Mouse (Mus musculus): Measurements from ENCODE around the gene Mup14. TPM values are rescaled to one million over a fixed set of nuclear protein-coding genes. Genes with fewer than 3 reads are reported as not detected.

Mup14 gene
- 2.7 and 6.9 TPM in 2 replicates for polyA plus RNA-seq (2012; rRNA removed; ENCODE audit: low replicate concordance)

GRCm38 (mm10) chr4:61303900-61304299 is at the start of gene Mup14:
Gene Mup14, minus strand, starts transcription at chr4:61304000.

Other genes starting within 250 kb of the Mup14 start
- not detected in 2 replicates for gene Mup13, start 75.7 kb downstream of the Mup14 start, polyA plus RNA-seq (2012; rRNA removed; ENCODE audit: low replicate concordance)
- gene Mup15, start 135.7 kb upstream of the Mup14 start, polyA plus RNA-seq (2012; rRNA removed; ENCODE audit: low replicate concordance): not detected in 2 replicates
- not detected in 2 replicates for gene Mup16, start 215.5 kb upstream of the Mup14 start, polyA plus RNA-seq (2012; rRNA removed; ENCODE audit: low replicate concordance)

All from subcutaneous adipose tissue, adult 2 months (tissue).